Mouse (Mus musculus) ovary, postnatal 36 days (tissue): Measurements from ENCODE around the gene Gpr62.
A peak's percentile ranks its signal among the peaks of the same experiment; 100 is the strongest.

Source experiments
- DNase-seq: peaks from one replicate; pipeline ENCODE4 v3.0.0; 2022; ENCODE audit warnings: low spot score, mixed read lengths

Gene Gpr62

GRCm38 (mm10) chr9:106474456-106474855 is 8.7 kb upstream of the Gpr62 start:
- DNase-seq, result peak; percentile 74

GRCm38 (mm10) chr9:106473753-106474105 is 8.0 kb upstream of the Gpr62 start:
- peak; percentile 13 for DNase-seq

- DNase-seq, result peak; percentile 12
Measured at GRCm38 (mm10) chr9:106473081-106473752, 7.5 kb upstream of the Gpr62 start.

- no peak for DNase-seq
Measured at GRCm38 (mm10) chr9:106472321-106472720, 6.6 kb upstream of the Gpr62 start.

- peak; percentile 52 for DNase-seq
Measured at GRCm38 (mm10) chr9:106471892-106472291, 6.2 kb upstream of the Gpr62 start.

GRCm38 (mm10) chr9:106470991-106471750 is 5.4 kb upstream of the Gpr62 start:
- no peak for DNase-seq

- no peak for DNase-seq
Measured at GRCm38 (mm10) chr9:106469776-106470175, 4.0 kb upstream of the Gpr62 start.

GRCm38 (mm10) chr9:106469317-106469716 is 3.6 kb upstream of the Gpr62 start:
- no peak for DNase-seq

GRCm38 (mm10) chr9:106467746-106468145 is 2.0 kb upstream of the Gpr62 start:
- DNase-seq, result no peak

GRCm38 (mm10) chr9:106466721-106467120 is 983 bp upstream of the Gpr62 start:
- no peak for DNase-seq

GRCm38 (mm10) chr9:106464751-106465541 is 792 bp downstream of the Gpr62 start:
- DNase-seq, result peak; percentile 55

- no peak for DNase-seq
Measured at GRCm38 (mm10) chr9:106463122-106464063, 2.3 kb downstream of the Gpr62 start.

- no peak for DNase-seq
Measured at GRCm38 (mm10) chr9:106462430-106462800, 3.3 kb downstream of the Gpr62 start.

GRCm38 (mm10) chr9:106461641-106462429 is 3.9 kb downstream of the Gpr62 start:
- DNase-seq, result no peak

GRCm38 (mm10) chr9:106461026-106461415 is 4.7 kb downstream of the Gpr62 start:
- no peak for DNase-seq

GRCm38 (mm10) chr9:106460401-106461025 is 5.2 kb downstream of the Gpr62 start:
- no peak for DNase-seq

- DNase-seq, result no peak
Measured at GRCm38 (mm10) chr9:106459946-106460345, 5.8 kb downstream of the Gpr62 start.

- DNase-seq, result no peak
Measured at GRCm38 (mm10) chr9:106457920-106458319, 7.8 kb downstream of the Gpr62 start.

- DNase-seq, result no peak
Measured at GRCm38 (mm10) chr9:106457163-106457559, 8.6 kb downstream of the Gpr62 start.
